Mouse (Mus musculus) liver, postnatal 0 days (tissue): ENCODE results near the gene Nr2f1. TPM values are rescaled to one million over a fixed set of nuclear protein-coding genes. Genes with fewer than 3 reads are reported as not detected.

Experiments
- ATAC-seq: fragments of 200-750 bp; cut with Nextera tagmentation; 2 replicates; pipeline ENCODE4 v1.8.0; 2017; ENCODE audit warnings: mild to moderate bottlenecking, moderate library complexity
- DNase-seq: peaks from one replicate; pipeline ENCODE4 v3.0.0-alpha.2; 2016
- H3K27ac ChIP-seq: fragments of 300-500 bp; sonication (generic); 2 replicates; pipeline ENCODE4 v1.5.1; 2014; ENCODE audit warnings: antibody characterized with exemption, moderate library complexity, mild to moderate bottlenecking, low read depth
- H3K27me3 ChIP-seq: fragments of 300-500 bp; sonication (generic); 2 replicates; pipeline ENCODE4 v1.6.1; 2014; ENCODE audit warnings: low read length, control low read depth, mixed read lengths; ENCODE audit not compliant: insufficient read depth
- H3K36me3 ChIP-seq: fragments of 300-500 bp; sonication (generic); replicated peaks from 2 replicates; pipeline ENCODE4 v1.6.1; 2014; ENCODE audit warnings: mild to moderate bottlenecking, control low read depth, low read length, moderate library complexity, mixed read lengths; ENCODE audit not compliant: insufficient read depth
- H3K4me1 ChIP-seq: fragments of 300-500 bp; sonication (generic); 2 replicates; pipeline ENCODE4 v1.6.1; 2014; ENCODE audit warnings: antibody characterized with exemption, mild to moderate bottlenecking, control low read depth; ENCODE audit not compliant: insufficient read depth
- H3K4me2 ChIP-seq: fragments of 300-500 bp; sonication (generic); 2 replicates; pipeline ENCODE4 v1.6.1; 2014; ENCODE audit warnings: low read depth, mild to moderate bottlenecking, low read length, moderate library complexity, mixed read lengths
- H3K4me3 ChIP-seq: fragments of 300-500 bp; sonication (generic); 2 replicates; pipeline ENCODE4 v1.5.1; 2014; ENCODE audit warnings: low read depth, low read length
- H3K9ac ChIP-seq: fragments of 300-500 bp; sonication (generic); replicated peaks from 2 replicates; pipeline ENCODE4 v1.6.1; 2014; ENCODE audit warnings: mild to moderate bottlenecking, moderate library complexity
- H3K9me3 ChIP-seq: fragments of 300-500 bp; sonication (generic); 2 replicates; pipeline ENCODE4 v1.6.1; 2016; ENCODE audit warnings: mild to moderate bottlenecking, control low read depth, low read length, mixed read lengths
- CTCF ChIP-seq: sonication (generic); IDR thresholded peaks from 2 replicates; pipeline ENCODE4 v1.5.1; 2016; ENCODE audit warnings: antibody characterized with exemption, low read depth
- EP300 ChIP-seq: IDR thresholded peaks from 2 replicates; pipeline ENCODE4 v1.6.1; 2016; ENCODE audit warnings: antibody characterized with exemption, low read depth, mild to moderate bottlenecking
- WGBS: fragments of 180-500 bp; shearing (Covaris S2); extraction: QIAGEN DNeasy Blood & Tissue Kit; methylation state at CpG from one replicate; pipeline ENCODE4 v1.1.7; 2014; ENCODE audit not compliant: insufficient replicate concordance; 5-methylcytosine and 5-hydroxymethylcytosine counted together
- polyA plus RNA-seq: library from polyadenylated mRNA; unstranded; fragments of >200 nt; fragmentation: Nextera tagmentation; extraction: Ambion mirVana; gene quantifications from 2 replicates; pipeline ENCODE4 v1.2.1, GENCODE M21; 2015

Nr2f1 gene
- polyA plus RNA-seq, 1 experiment from 2014 or later: 0.52 TPM

GRCm38 (mm10) chr13:78211231-78212010, 11.9 kb upstream of the Nr2f1 start:
- no peak for ATAC-seq
- no peaks in the 10 kb centered on the region for H3K9me3 ChIP-seq
- H3K27ac ChIP-seq: no peak overlapping the region
- no peak overlapping the region for H3K9ac ChIP-seq
- DNase-seq: no peak
- no peak overlapping the region for H3K4me3 ChIP-seq
- peaks cover 59% of the 10 kb centered on the region for H3K27me3 ChIP-seq
- TF ChIP-seq EP300: no peak
- no peak for TF ChIP-seq CTCF
- 14% methylated on average over 14 of the region's 14 CpGs for WGBS
- no peak overlapping the region for H3K4me2 ChIP-seq
- H3K36me3 ChIP-seq: no peaks in the 10 kb centered on the region
- no peaks in the 10 kb centered on the region for H3K4me1 ChIP-seq

GRCm38 (mm10) chr13:78210748-78211089, 11.2 kb upstream of the Nr2f1 start:
- Histone ChIP-seq H3K27ac (no peak overlapping the region), H3K4me2 (peak overlapping the region; percentile 55; the same call in 1 of the 2 replicates), H3K9me3 (no peaks in the 10 kb centered on the region), H3K36me3 (no peaks in the 10 kb centered on the region), H3K4me1 (no peaks in the 10 kb centered on the region), H3K9ac (no peak overlapping the region), H3K27me3 (peaks cover 59% of the 10 kb centered on the region), H3K4me3 (no peak overlapping the region)
- 6% methylated on average over 13 of the region's 13 CpGs for WGBS
- DNase-seq (no peak), ATAC-seq (no peak)
- no peak for TF ChIP-seq CTCF
- no peak for TF ChIP-seq EP300

DNA sequence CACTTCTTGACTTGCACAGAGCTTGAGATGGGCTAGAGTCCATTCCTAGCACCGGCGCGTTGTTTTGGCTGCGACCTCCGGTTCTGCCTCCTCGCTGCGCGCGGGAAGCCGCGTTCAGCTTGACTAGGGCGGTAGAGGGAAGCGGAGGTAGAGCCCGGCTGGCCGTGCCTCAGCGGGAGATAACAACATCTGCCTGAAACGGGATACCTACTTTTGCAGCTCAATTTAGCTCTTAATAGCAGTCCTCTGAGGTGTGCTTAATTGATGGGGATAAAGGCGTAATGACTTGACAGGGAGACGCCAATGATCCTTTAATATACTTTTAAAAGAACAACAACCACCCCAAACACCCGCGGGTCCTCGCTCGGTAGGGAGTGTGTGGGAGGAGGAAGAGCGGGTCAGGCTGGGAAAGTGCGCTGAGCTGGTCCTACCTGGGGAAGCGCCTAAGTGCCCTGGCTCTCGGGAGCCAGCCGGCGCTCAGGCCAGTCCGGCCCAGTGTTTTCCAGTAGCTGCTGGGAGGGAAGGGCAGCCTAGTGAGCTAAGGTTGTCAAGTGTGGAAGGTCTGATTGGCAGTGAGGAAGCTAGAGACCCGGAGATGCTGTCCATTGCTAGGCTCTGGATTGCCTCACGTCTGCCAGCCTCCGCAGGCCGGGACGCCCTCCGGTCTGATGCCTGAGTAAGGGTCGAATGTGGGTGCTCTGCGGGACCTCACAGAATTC, 10.6 kb upstream of the Nr2f1 start:
- TF ChIP-seq EP300 (no peak), CTCF (no peak)
- no peaks in the 10 kb centered on the region for H3K9me3 ChIP-seq
- DNase-seq: no peak
- peak overlapping the region; percentile 55 for H3K4me2 ChIP-seq
- H3K4me1 ChIP-seq: no peaks in the 10 kb centered on the region
- no peak for ATAC-seq
- WGBS: 2% methylated on average over 38 of the region's 38 CpGs
- no peak overlapping the region for H3K27ac ChIP-seq
- no peak overlapping the region for H3K9ac ChIP-seq
- peak overlapping the region; percentile 24; the same call in 1 of the 2 replicates for H3K4me3 ChIP-seq
- no peaks in the 10 kb centered on the region for H3K36me3 ChIP-seq
- peaks cover 59% of the 10 kb centered on the region for H3K27me3 ChIP-seq

DNA sequence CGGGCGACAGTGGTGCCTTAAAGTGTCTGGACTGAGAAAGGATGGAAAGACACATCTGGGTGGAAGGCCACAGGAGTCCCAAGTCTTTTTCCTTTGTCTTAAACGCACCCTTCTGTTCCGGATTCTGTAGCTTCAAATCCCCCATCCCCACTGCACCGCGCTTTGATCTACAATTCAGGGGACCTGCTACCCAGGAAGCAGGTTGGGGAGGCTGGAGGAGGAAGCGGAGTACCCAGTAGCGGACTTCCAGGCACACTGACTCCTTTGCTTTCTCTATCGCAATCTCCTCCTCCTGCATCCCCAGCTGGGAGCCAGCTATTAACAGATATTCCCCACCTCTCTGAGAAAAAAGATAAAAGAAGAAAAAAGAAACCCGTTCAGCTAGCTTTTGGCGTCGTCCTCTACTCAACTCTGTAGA, 10.1 kb upstream of the Nr2f1 start:
- H3K36me3 ChIP-seq: no peaks in the 10 kb centered on the region
- WGBS: 2% methylated on average over 12 of the region's 12 CpGs
- peak overlapping the region; percentile 55 for H3K4me2 ChIP-seq
- no peaks in the 10 kb centered on the region for H3K4me1 ChIP-seq
- TF ChIP-seq CTCF (no peak), EP300 (no peak)
- H3K9ac ChIP-seq: no peak overlapping the region
- H3K9me3 ChIP-seq: no peaks in the 10 kb centered on the region
- peaks cover 63% of the 10 kb centered on the region for H3K27me3 ChIP-seq
- ATAC-seq: no peak
- H3K4me3 ChIP-seq: peak overlapping the region; percentile 24; the same call in 1 of the 2 replicates
- H3K27ac ChIP-seq: no peak overlapping the region
- no peak for DNase-seq

- no peak for ATAC-seq
- DNase-seq: no peak
- TF ChIP-seq EP300 (no peak), CTCF (no peak)
- no peak overlapping the region for H3K4me2 ChIP-seq
- H3K4me3 ChIP-seq: no peak overlapping the region
- 9% methylated on average over 14 of the region's 14 CpGs for WGBS
- H3K9me3 ChIP-seq: no peaks in the 10 kb centered on the region
- no peaks in the 10 kb centered on the region for H3K36me3 ChIP-seq
- peaks cover 71% of the 10 kb centered on the region for H3K27me3 ChIP-seq
- H3K27ac ChIP-seq: no peak overlapping the region
- no peaks in the 10 kb centered on the region for H3K4me1 ChIP-seq
- H3K9ac ChIP-seq: no peak overlapping the region
These were observed 9.3 kb upstream of the Nr2f1 start for GRCm38 (mm10) chr13:78208689-78209410.
